Mouse (Mus musculus) layer of hippocampus, adult 2 months (tissue): ENCODE measurements around the gene Uvrag. TPM values are rescaled to one million over a fixed set of nuclear protein-coding genes. Genes with fewer than 3 reads are reported as not detected.
A peak's percentile ranks its signal among the peaks of the same experiment; 100 is the strongest.

Source experiments
- DNase-seq, 2 experiments: peaks; one replicate each; pipeline ENCODE4 v3.0.0; 2022; ENCODE audit warnings: low spot score in 2 of 2
- H3K27ac ChIP-seq: fragments of 200-600 bp; 2 replicates; pipeline ENCODE4 v1.8.1; 2022
- H3K4me3 ChIP-seq: fragments of 200-600 bp; 2 replicates; pipeline ENCODE4 v1.8.1; 2022; ENCODE audit warnings: mild to moderate bottlenecking
- CTCF ChIP-seq: fragments of 200-600 bp; conservative IDR thresholded peaks from 2 replicates; pipeline ENCODE4 v1.8.1; 2022; ENCODE audit warnings: antibody characterized with exemption, mild to moderate bottlenecking, moderate library complexity
- total RNA-seq, 2 experiments: library from RNA; stranded (reverse); gene quantifications; 2 replicates each; pipeline ENCODE4 v1.2.3; 2021

Gene Uvrag
- total RNA-seq, 2 experiments from 2014 or later, result 48.9 to 52.4 TPM

DNA sequence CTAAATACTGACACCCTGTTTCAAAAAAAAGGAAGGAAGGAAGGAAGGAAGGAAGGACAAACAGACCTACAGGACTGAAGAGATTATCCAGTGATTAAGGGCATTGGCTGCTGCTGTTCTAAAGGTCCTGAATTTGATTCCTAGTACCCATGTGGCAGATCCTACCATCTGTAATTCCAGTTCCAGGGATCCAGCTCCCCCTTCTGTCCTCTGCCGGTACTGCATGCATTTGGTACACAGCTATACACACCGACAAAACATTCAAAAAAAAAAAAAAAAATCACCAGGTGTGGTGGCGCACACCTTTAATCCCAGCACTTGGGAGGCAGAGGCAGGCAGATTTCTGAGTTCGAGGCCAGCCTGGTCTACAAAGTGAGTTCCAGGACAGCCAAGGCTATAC is 45.8 kb downstream of the Uvrag start:
- peak; percentile 70 for TF ChIP-seq CTCF
- no peak overlapping the region for H3K27ac ChIP-seq
- no peak for DNase-seq
- no peak overlapping the region for H3K4me3 ChIP-seq

DNA sequence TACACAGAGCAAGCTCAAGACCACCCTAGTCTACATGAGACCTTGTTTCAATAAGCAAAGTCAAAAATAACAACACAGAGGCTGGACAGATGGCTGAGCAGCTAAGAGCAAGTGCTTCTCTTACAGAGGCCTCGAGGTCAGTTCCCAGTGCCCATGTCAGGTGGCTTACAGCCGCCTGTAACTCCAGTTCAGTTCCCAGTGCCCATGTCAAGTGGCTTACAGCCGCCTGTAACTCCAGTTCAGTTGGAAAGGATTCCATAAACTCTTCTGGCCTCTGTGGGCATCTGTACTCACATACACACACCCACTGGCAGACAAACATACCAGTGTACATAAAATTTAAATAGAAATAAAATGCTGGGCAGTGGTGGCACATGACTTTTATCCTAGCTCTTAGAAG is 46.6 kb downstream of the Uvrag start:
- no peak for TF ChIP-seq CTCF
- DNase-seq, result no peak

GRCm38 (mm10) chr7:99091915-99092645 is 48.9 kb downstream of the Uvrag start:
- no peak overlapping the region for H3K4me3 ChIP-seq
- no peak for TF ChIP-seq CTCF
- DNase-seq, result no peak
- H3K27ac ChIP-seq, result no peak overlapping the region

More for the DNA sequence above, 46.6 kb downstream of the Uvrag start:
- Histone ChIP-seq H3K27ac (no peak overlapping the region), H3K4me3 (no peak overlapping the region)

DNA sequence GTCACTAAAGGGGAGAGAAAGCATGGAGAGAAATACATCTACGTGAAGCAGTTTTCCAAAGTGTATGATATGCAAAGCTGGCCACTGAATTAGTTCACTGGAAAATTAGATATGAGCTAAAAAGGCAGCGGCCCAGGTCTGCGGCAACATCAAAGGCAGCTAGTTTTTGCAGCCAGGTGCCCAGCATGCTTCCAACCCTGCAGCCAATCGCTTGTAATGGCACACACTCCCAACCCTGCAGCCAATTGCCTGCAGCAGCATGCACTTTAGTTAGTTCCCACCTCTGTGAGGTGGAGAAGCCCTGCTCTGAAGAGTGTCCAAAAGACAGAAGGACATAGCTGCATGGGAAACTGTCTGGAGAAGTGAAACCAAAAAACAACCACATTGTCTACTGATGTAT is 51.2 kb downstream of the Uvrag start:
- TF ChIP-seq CTCF, result no peak
- no peak for DNase-seq
- Histone ChIP-seq H3K4me3 (no peak overlapping the region), H3K27ac (no peak overlapping the region)

- Histone ChIP-seq H3K27ac (no peak overlapping the region), H3K4me3 (no peak overlapping the region)
- no peak for DNase-seq
- no peak for TF ChIP-seq CTCF
Measured at GRCm38 (mm10) chr7:99088576-99089346, 52.2 kb downstream of the Uvrag start.

DNA sequence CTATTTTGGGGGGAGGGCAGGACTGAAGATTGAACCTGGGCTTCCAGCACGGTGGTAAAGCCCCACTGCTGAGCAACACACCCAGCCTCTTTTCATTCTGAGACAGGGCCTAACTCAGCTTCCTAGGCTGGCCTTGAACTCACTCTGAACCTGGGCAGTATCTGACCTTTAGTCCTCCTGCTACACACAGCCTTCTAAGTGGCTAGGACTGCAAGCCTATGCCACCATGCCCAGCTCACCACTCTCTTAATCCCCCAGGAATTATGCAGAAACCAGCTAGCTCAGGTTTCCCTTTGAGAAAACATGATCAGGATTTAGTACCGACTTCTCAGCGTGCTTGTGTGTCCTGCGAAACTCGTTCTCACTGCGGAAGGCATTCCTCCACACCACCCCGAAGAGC is 53.4 kb downstream of the Uvrag start:
- no peak overlapping the region for H3K4me3 ChIP-seq
- H3K27ac ChIP-seq, result no peak overlapping the region
- no peak for DNase-seq
- no peak for TF ChIP-seq CTCF

GRCm38 (mm10) chr7:99086646-99087443 is 54.1 kb downstream of the Uvrag start:
- no peak for TF ChIP-seq CTCF
- Histone ChIP-seq H3K4me3 (no peak overlapping the region), H3K27ac (0 out of 2 replicates have a peak overlapping the region, but pooled peaks have one; percentile 1)
- DNase-seq, result no peak

DNA sequence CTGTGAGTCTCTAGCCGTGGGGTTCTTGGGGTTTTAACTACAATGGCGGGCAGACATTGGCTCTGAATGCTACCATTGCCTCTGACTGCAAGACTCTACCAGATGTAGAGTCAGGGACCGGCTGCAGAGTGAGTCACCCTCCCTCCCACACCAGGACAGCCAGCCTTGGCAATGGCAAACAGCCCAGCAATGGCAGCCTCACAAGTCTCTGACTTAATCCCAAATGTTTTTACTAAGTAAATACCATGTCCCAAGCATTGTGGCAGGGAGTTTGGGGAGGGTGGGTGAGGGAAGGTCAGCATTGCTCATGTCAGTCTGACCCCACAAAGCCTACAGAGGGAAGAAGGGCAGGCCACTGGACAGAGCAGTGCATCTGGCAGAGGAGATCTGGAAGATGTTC is 55.7 kb downstream of the Uvrag start:
- no peak for TF ChIP-seq CTCF
- H3K4me3 ChIP-seq, result no peak overlapping the region
- peak in 1 of 2 experiments; percentile 32 for DNase-seq
- H3K27ac ChIP-seq, result peak overlapping the region; percentile 46; the same call in 1 of the 2 replicates

DNA sequence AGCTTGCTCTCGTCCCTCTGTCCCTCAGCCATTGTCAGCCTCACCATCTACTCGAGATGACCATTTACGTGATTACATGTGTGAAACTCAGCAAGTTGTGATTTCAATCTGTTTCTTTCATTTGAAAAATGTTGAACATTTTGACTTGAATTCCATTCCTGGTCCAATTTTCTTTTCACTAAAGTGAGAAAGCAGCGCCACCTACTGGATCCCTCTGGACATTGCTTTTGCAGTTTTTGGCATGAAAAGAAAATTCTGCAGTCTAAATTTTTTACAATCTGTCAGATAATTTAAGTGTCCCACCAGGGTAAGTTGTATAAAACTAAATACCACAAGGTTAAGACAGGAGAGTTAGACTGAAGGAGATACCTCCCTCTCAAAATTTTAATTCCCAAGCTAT is 61.4 kb downstream of the Uvrag start:
- Histone ChIP-seq H3K27ac (peak overlapping the region; percentile 32; the same call in 1 of the 2 replicates), H3K4me3 (no peak overlapping the region)
- peak; percentile 97 for TF ChIP-seq CTCF
- DNase-seq, result peak; percentile 58 to 87

- no peak overlapping the region for H3K4me3 ChIP-seq
- TF ChIP-seq CTCF, result no peak
- no peak for DNase-seq
- H3K27ac ChIP-seq, result no peak overlapping the region
Measured at GRCm38 (mm10) chr7:99078805-99079204, 62.1 kb downstream of the Uvrag start.

DNA sequence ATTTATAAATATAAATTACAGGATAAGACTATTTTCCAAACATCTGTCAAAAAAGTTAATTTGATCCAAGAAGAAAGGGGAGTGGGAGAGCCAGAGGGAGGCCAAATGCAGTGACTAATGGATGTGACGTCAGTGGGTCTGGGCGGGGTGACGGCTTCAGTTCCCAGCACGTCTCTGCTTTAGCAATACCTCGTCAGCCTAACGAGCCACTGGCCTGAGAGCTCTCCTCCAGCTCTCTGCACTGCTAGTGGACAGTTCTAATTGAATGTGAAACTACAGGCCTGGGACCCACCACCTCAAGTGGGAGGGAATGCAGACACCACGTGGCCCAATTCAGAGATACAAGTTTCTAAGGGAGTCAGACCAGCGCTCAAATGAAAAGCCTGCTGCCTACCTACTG is 63.7 kb downstream of the Uvrag start:
- no peak for DNase-seq
- Histone ChIP-seq H3K27ac (no peak overlapping the region), H3K4me3 (no peak overlapping the region)
- no peak for TF ChIP-seq CTCF

DNA sequence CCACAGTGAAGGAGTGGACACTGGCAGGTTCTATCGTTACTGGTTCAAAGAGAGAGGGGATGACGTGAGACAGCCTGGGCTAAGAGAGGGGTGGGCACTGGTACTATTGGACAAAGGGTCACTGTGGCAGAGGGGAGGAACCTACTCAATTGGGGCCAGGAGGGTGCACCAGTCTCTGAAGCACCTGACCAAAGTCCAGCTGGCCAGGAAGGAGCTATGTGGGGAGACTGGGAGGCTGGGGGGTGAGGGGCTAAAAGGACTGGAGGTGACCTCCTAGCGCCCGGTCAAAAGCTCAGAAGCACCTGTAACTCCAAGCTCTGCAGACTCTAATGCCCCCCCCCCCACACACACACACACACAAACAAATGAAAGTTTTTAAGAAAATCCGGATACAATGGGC is 65.8 kb downstream of the Uvrag start:
- TF ChIP-seq CTCF, result no peak
- Histone ChIP-seq H3K27ac (no peak overlapping the region), H3K4me3 (no peak overlapping the region)
- no peak for DNase-seq

DNA sequence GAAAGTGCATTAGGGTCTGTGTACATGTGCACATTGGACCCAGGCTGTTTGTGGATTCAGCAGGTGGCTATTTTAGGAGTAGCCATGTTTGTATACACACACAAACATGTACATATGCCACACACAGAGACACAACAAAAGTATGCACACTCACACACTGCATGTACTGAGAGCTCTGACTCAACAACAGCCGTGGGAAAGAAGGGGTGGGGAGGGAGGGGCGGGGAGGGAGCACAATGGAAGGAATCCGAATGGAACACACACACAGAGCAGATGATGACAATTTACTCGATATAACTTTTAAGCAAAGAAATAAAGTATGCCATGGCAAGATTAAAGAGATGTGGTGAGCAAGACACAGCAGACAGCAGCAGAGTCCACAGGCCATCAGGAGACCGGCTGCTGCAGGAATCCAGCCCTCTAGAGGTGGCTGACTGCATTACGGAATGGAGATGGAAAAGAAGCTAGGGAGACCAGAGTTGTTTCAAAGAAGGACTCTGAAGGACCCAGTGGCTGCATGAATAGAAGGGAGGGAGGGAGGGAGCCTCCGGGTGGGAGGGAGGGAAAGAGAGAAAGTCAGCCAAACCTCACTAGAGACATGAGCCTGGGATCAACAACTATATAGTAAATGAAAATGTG is 67.1 kb downstream of the Uvrag start:
- H3K4me3 ChIP-seq, result no peak overlapping the region
- peak; percentile 31 to 40 for DNase-seq
- peak; percentile 75 for TF ChIP-seq CTCF
- no peak overlapping the region for H3K27ac ChIP-seq
